Mouse (Mus musculus): ENCODE measurements around the gene Stam2.

Gene Stam2

GRCm38 (mm10) chr2:52742256-52743158, at the start of gene Stam2:
Gene Stam2, minus strand, starts transcription at chr2:52742281.
- peak; percentile 84 to 91 for DNase-seq (ENCODE audit: low spot score in 2 of 2)

DNA sequence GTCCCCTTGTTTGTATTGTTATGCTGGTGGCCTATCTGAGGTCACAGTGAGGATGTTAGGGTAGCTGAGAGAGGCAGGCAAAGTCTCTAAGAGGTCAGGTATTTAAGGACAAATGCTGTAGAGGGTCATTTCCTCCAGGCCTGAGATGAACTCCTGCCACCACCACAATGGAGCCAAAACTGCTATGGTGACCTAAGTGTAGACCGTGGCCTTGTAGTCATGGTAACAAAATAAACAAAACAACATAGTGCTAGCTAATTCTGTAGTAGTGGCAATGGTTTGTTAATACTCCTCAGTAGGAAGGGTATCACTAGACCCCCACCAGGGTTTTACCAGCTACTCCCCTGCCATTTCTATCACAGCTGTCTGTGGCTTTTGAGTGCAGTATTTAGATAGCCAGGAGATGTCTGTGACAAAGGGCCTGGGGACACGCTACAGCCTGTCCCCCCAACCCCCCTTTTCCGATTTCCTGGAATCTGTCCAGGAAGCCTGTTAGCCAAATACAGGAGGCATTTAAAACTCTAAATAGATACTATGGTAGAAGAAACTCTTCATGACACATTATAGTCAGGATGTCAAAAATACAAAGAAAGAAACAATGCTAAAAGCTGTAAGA, 43.1 kb upstream of the Stam2 start:
- no peak for DNase-seq (ENCODE audit: low spot score in 2 of 2)

GRCm38 (mm10) chr2:52779987-52780386, 37.9 kb upstream of the Stam2 start:
- no peak for DNase-seq (ENCODE audit: low spot score in 2 of 2)

DNA sequence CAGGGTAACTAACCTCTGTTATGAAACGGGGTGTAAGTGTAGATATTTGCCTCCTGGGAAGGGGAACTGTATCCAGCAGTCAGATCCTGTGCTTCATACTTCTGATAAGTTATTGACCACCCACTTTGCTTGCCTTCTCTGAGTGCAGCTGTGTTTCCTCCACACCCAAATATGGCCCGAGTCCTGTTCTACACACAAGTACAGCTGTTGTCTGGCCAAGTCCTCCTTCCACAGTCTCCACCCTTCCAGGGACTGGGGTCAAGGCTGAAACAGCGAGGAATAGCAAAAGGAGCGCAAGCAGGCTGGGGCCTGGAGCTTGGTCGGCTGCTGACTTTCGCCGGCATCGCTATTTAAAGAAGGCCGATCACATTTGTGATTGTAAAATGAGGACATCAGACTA, 37.3 kb upstream of the Stam2 start:
- no peak for DNase-seq (ENCODE audit: low spot score in 2 of 2)

DNA sequence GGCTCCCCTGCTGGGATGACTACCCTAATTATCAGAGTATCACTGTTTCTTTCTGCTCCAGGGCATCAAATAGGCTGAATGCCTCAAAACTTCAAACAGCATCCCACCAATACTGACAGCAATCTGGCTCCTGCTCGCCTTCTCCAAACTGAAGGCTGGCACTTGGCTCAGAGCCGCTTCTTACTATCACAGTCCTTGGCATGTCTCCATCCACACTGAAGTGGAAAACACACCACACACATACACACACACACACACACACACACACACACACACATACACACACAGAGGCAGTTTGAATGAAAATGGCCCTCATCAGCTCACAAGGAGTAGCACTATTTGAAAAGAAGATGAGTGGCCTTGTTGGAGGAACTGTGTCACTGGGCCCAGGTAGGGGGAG, 35.8 kb upstream of the Stam2 start:
- DNase-seq (ENCODE audit: low spot score in 2 of 2): no peak

- DNase-seq (ENCODE audit: low spot score in 2 of 2): no peak
Measured at GRCm38 (mm10) chr2:52774373-52774772, 32.3 kb upstream of the Stam2 start.

GRCm38 (mm10) chr2:52772774-52773393, 30.8 kb upstream of the Stam2 start:
- DNase-seq (ENCODE audit: low spot score in 2 of 2): no peak

GRCm38 (mm10) chr2:52765130-52765529, 23.0 kb upstream of the Stam2 start:
- no peak for DNase-seq (ENCODE audit: low spot score in 2 of 2)

DNA sequence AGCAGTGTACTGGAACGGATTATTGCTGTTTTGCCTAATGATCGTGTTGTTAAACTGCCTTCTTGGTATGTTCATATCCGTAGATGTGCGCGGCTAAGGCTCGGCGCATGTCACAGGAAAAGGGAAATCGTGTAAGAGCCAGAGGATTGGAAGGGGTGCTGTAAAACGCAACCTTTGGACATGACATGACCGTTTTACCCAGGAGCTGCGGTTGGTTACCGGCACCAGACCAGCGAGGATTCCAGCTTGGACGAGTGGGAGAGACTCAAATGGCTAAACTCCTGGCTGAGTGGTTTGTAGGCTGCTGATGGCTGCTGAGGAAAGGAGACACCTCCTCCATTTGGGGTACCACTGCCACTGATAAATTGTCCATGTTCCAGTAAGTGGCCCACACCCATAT, 21.8 kb upstream of the Stam2 start:
- DNase-seq (ENCODE audit: low spot score in 2 of 2): no peak

- DNase-seq (ENCODE audit: low spot score in 2 of 2): peak; percentile 62 to 86
Measured at GRCm38 (mm10) chr2:52763040-52763736, 21.1 kb upstream of the Stam2 start.

GRCm38 (mm10) chr2:52762529-52762928, 20.4 kb upstream of the Stam2 start:
- no peak for DNase-seq (ENCODE audit: low spot score in 2 of 2)

DNA sequence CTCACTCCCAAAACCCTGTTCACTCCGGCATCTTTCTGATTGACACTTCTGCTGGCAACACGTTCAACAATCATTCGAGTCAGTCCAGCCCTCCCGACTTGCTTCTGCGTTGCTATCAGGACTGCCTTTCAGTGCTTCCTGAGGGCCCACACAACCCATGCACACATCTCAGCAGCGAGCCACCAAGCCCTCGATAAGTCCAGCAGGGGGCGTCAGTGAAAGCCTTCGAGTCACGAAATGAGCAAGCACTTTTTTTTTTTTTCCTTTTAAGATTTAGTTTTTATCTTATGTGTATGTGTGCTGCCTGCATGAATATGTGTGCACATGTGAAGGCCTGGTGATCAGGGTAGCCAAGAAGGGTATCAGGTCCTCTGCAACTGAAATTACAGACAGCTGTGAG, 16.5 kb upstream of the Stam2 start:
- DNase-seq (ENCODE audit: low spot score in 2 of 2): peak; percentile 22 to 71

- no peak for DNase-seq (ENCODE audit: low spot score in 2 of 2)
Measured at GRCm38 (mm10) chr2:52756691-52757090, 14.6 kb upstream of the Stam2 start.

- DNase-seq (ENCODE audit: low spot score in 2 of 2): no peak
Measured at GRCm38 (mm10) chr2:52753573-52754317, 11.7 kb upstream of the Stam2 start.

GRCm38 (mm10) chr2:52744099-52744498, 2.0 kb upstream of the Stam2 start:
- DNase-seq (ENCODE audit: low spot score in 2 of 2): no peak

DNA sequence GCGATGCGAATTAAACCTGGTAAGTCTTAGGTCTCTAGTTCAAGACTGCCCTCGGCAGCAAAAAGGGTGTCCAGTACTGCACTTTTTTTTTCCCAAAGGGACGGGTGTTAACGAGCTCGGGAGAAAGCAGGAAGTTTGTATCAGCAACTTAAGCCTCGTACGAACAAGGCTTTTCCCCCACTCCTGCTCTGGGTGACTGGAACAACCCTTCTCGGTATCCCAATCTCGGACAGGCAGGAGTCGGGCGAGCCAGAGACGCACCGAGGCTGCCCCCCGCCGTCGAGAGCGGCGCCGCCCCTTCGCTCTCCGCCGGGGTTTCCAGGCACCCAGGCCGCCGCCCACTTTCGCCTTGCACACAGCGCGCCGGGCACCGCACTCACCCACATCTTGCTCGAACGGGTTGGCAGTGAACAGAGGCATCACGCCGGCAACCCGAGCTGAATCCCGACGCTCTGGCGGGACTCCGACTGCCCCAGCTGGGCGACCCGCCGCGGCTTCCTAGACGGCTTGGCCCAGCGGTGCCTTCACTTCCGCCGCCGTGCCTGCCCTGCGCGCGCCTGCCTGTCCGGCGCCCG, 313 bp downstream of the Stam2 start:
- peak in 1 of 2 experiments; percentile 68 for DNase-seq (ENCODE audit: low spot score in 2 of 2)

- DNase-seq (ENCODE audit: low spot score in 2 of 2): no peak
Measured at GRCm38 (mm10) chr2:52740596-52740995, 1.5 kb downstream of the Stam2 start.

DNA sequence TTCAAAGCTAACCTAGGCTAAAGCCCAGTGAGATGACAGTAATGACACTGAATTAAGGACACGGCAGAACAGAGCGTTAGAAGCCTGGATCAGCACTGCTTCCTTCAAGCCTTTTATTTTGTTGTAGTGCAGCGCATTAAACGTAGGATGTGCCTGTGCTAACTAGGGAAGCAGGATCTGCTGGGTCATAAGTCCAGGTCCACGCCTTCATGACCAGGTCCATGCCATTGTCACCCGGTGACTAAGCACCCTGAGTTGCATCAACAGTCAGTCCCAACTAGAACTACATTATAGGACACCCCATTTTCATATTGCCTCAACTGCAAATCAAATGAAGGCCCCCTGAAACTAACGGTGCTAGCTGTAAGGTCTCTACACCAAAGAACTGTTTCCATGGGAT, 7.6 kb downstream of the Stam2 start:
- no peak for DNase-seq (ENCODE audit: low spot score in 2 of 2)

DNA sequence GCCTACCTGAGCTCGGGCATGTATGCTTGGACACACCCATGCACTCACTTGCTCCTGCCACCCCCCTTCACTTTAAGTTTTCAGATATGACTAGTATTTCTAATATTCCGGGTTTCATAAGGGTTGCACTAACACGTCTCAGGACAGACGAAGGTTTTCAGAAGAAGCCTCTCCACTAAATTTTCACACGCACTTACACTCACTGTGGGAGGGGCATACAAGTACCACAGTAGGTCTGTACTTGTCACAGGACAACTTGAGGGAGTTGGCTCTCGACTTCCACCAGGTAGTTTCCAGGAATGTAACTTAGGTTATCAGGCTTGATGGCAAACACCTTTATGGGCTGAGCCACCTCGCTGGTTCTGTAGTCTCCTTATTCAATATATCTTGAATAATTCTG, 8.4 kb downstream of the Stam2 start:
- DNase-seq (ENCODE audit: low spot score in 2 of 2): no peak

- no peak for DNase-seq (ENCODE audit: low spot score in 2 of 2)
Measured at GRCm38 (mm10) chr2:52732611-52733010, 9.5 kb downstream of the Stam2 start.

DNA sequence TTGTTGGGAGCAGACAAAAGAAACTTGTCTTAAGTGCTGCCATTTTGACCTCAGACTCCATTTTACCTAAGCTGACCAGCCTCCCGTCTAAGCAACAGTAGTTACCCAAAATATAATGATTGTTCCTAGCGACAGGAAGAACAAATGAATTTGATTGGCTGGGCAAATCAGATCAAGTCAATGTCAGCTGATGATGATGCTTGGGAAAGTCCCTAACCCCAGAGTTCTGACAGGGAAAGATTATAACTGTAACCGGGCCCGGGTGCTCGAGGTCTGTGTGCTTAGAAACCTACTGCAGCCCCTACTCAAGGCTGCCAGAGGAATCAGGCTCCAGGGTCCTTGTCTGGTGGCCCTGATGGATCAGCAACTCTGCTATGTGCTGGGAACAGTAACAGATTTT, 10.1 kb downstream of the Stam2 start:
- DNase-seq (ENCODE audit: low spot score in 2 of 2): no peak
